Mouse (Mus musculus) ES-E14 (cell line): ENCODE measurements around the gene Lypd4.

Experiments used
- CHD2 ChIP-seq: IDR thresholded peaks from 2 replicates; pipeline ENCODE4 v1.6.1; 2014; ENCODE audit warnings: mild to moderate bottlenecking, low read depth, low read length, inconsistent platforms
- HCFC1 ChIP-seq: IDR thresholded peaks from 2 replicates; pipeline ENCODE4 v1.6.1; 2012; ENCODE audit warnings: low read length, inconsistent platforms, borderline replicate concordance; ENCODE audit not compliant: insufficient read depth
- MAFK ChIP-seq: IDR thresholded peaks from 2 replicates; pipeline ENCODE4 v1.6.1; 2014; ENCODE audit warnings: mild to moderate bottlenecking, low read depth, low read length, inconsistent platforms; ENCODE audit not compliant: insufficient read depth
- ZC3H11A ChIP-seq: IDR thresholded peaks from 2 replicates; pipeline ENCODE4 v1.6.1; 2012; ENCODE audit warnings: low read depth, mild to moderate bottlenecking, inconsistent platforms, low read length, borderline replicate concordance
- ZNF384 ChIP-seq: IDR thresholded peaks from 2 replicates; pipeline ENCODE4 v1.6.1; 2012; ENCODE audit warnings: low read depth, low read length, inconsistent platforms

DNA sequence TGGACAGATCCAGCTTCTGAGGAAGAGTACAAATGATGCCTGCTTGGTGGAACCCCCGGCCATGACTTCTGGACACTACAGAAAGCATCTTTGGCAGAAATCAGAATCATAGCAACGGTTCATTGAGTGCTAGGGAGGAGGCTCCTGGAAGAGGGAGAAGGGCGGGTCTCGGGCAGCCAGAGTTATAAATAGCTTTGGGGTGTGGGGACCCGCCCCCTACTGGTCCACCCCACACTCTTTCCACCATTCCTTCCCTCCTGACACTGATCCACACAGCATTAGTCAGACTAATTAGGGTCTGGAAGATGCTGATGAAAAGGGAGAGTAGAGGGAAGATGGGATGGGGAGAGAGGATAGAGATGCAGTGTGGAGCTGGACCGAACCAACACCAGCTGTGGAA lies 36.8 kb upstream of the Lypd4 start:
- TF ChIP-seq ZC3H11A (no peak), ZNF384 (no peak), HCFC1 (no peak), CHD2 (no peak), MAFK (no peak)
